Mouse (Mus musculus): Measurements from ENCODE around the gene Ripor1. TPM values are rescaled to one million over a fixed set of nuclear protein-coding genes. Genes with fewer than 3 reads are reported as not detected.

Gene Ripor1
- polyA plus RNA-seq, 1 experiment: 26.5 TPM

DNA sequence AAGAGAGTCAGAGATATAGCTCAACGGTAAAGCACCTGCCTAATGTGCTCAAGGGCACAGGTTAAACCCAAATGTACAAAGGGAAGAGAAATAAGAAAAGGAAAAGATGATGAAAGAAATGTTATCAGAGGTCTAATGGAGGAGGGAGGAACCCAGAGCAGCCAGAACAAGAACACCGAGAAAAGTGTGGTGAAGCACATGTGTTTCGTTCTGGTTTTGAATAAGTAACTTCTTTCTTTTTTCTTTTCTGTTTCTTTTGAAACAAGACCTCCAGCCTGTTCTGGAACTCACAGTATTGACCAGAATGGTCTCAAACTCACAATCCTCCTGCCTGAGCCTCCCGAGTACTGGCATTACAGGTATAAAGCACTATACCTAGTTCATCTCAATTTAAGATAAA is 24.3 kb downstream of the Ripor1 start:
- Histone ChIP-seq H3K27ac (ENCODE audit: insufficient read depth, low read length) (peak overlapping the region; percentile 16; the same call in 1 of the 2 replicates), H3K4me1 (ENCODE audit: control insufficient read depth, insufficient read depth, low read length) (no peaks in the 10 kb centered on the region), H3K9ac (ENCODE audit: low read depth, poor library complexity, severe bottlenecking) (no peak overlapping the region), H3K4me3 (ENCODE audit: low read depth, low read length) (no peak overlapping the region), H3K9me3 (replicated peaks; ENCODE audit: control insufficient read depth, insufficient read depth, low read length, poor library complexity, severe bottlenecking) (no peaks in the 10 kb centered on the region), H3K27me3 (ENCODE audit: control insufficient read depth, insufficient read depth, low read length, poor library complexity, severe bottlenecking) (no peaks in the 10 kb centered on the region), H3K36me3 (ENCODE audit: control insufficient read depth, insufficient read depth, low read length, poor library complexity, severe bottlenecking) (no peaks in the 10 kb centered on the region)
- no peak for TF ChIP-seq CTCF (IDR thresholded peaks at IDR 0.05; ENCODE audit: low read depth, low read length)
- no peak for TF ChIP-seq POLR2A (IDR thresholded peaks at IDR 0.05; ENCODE audit: insufficient read depth, low read length)

GRCm38 (mm10) chr8:105634771-105635458 is 29.9 kb downstream of the Ripor1 start:
- no peaks in the 10 kb centered on the region for H3K27me3 ChIP-seq (ENCODE audit: control insufficient read depth, insufficient read depth, low read length, poor library complexity, severe bottlenecking)
- TF ChIP-seq POLR2A (IDR thresholded peaks at IDR 0.05; ENCODE audit: insufficient read depth, low read length): no peak
- TF ChIP-seq CTCF (IDR thresholded peaks at IDR 0.05; ENCODE audit: low read depth, low read length): no peak
- peaks cover 2% of the 10 kb centered on the region for H3K4me1 ChIP-seq (ENCODE audit: control insufficient read depth, insufficient read depth, low read length)
- no peaks in the 10 kb centered on the region for H3K9me3 ChIP-seq (replicated peaks; ENCODE audit: control insufficient read depth, insufficient read depth, low read length, poor library complexity, severe bottlenecking)
- H3K27ac ChIP-seq (ENCODE audit: insufficient read depth, low read length): peak overlapping the region; percentile 75
- peak overlapping the region; percentile 100 for H3K9ac ChIP-seq (ENCODE audit: low read depth, poor library complexity, severe bottlenecking)
- no peak overlapping the region for H3K4me3 ChIP-seq (ENCODE audit: low read depth, low read length)
- H3K36me3 ChIP-seq (ENCODE audit: control insufficient read depth, insufficient read depth, low read length, poor library complexity, severe bottlenecking): no peaks in the 10 kb centered on the region

GRCm38 (mm10) chr8:105635481-105635880 is 30.4 kb downstream of the Ripor1 start:
- H3K27ac ChIP-seq (ENCODE audit: insufficient read depth, low read length): peak overlapping the region; percentile 75
- no peaks in the 10 kb centered on the region for H3K27me3 ChIP-seq (ENCODE audit: control insufficient read depth, insufficient read depth, low read length, poor library complexity, severe bottlenecking)
- H3K4me1 ChIP-seq (ENCODE audit: control insufficient read depth, insufficient read depth, low read length): peaks cover 2% of the 10 kb centered on the region
- peak overlapping the region; percentile 100 for H3K9ac ChIP-seq (ENCODE audit: low read depth, poor library complexity, severe bottlenecking)
- TF ChIP-seq CTCF (IDR thresholded peaks at IDR 0.05; ENCODE audit: low read depth, low read length) (no peak), POLR2A (IDR thresholded peaks at IDR 0.05; ENCODE audit: insufficient read depth, low read length) (no peak), EP300 (IDR thresholded peaks at IDR 0.05; ENCODE audit: insufficient read depth, low read depth, low read length) (no peak)
- H3K4me3 ChIP-seq (ENCODE audit: low read depth, low read length): peak overlapping the region; percentile 85
- H3K36me3 ChIP-seq (ENCODE audit: control insufficient read depth, insufficient read depth, low read length, poor library complexity, severe bottlenecking): no peaks in the 10 kb centered on the region
- no peaks in the 10 kb centered on the region for H3K9me3 ChIP-seq (replicated peaks; ENCODE audit: control insufficient read depth, insufficient read depth, low read length, poor library complexity, severe bottlenecking)

GRCm38 (mm10) chr8:105636018-105636962 is 31.2 kb downstream of the Ripor1 start, which contains the start of gene Ctcf:
Ctcf (plus strand) TSS chr8:105636568.
- no peaks in the 10 kb centered on the region for H3K27me3 ChIP-seq (ENCODE audit: control insufficient read depth, insufficient read depth, low read length, poor library complexity, severe bottlenecking)
- peaks cover 2% of the 10 kb centered on the region for H3K4me1 ChIP-seq (ENCODE audit: control insufficient read depth, insufficient read depth, low read length)
- H3K27ac ChIP-seq (ENCODE audit: insufficient read depth, low read length): peak within 1 kb of the TSS; percentile 99
- H3K4me3 ChIP-seq (ENCODE audit: low read depth, low read length): peak within 1 kb of the TSS; percentile 96
- TF ChIP-seq CTCF (IDR thresholded peaks at IDR 0.05; ENCODE audit: low read depth, low read length) (peak; percentile 3), POLR2A (IDR thresholded peaks at IDR 0.05; ENCODE audit: insufficient read depth, low read length) (no peak)
- no peaks in the 10 kb centered on the region for H3K9me3 ChIP-seq (replicated peaks; ENCODE audit: control insufficient read depth, insufficient read depth, low read length, poor library complexity, severe bottlenecking)
- peak within 1 kb of the TSS; percentile 100 for H3K9ac ChIP-seq (ENCODE audit: low read depth, poor library complexity, severe bottlenecking)
- no peaks in the 10 kb centered on the region for H3K36me3 ChIP-seq (ENCODE audit: control insufficient read depth, insufficient read depth, low read length, poor library complexity, severe bottlenecking)

GRCm38 (mm10) chr8:105636963-105637510 is 32.0 kb downstream of the Ripor1 start, which contains the start of gene Agrp:
Agrp (minus strand) TSS chr8:105637393.
- TF ChIP-seq POLR2A (IDR thresholded peaks at IDR 0.05; ENCODE audit: insufficient read depth, low read length): no peak
- no peak for TF ChIP-seq EP300 (IDR thresholded peaks at IDR 0.05; ENCODE audit: insufficient read depth, low read depth, low read length)
- TF ChIP-seq CTCF (IDR thresholded peaks at IDR 0.05; ENCODE audit: low read depth, low read length): no peak
- no peaks in the 10 kb centered on the region for H3K9me3 ChIP-seq (replicated peaks; ENCODE audit: control insufficient read depth, insufficient read depth, low read length, poor library complexity, severe bottlenecking)
- peaks cover 2% of the 10 kb centered on the region for H3K4me1 ChIP-seq (ENCODE audit: control insufficient read depth, insufficient read depth, low read length)
- peak within 1 kb of the TSS; percentile 99 for H3K27ac ChIP-seq (ENCODE audit: insufficient read depth, low read length)
- no peaks in the 10 kb centered on the region for H3K27me3 ChIP-seq (ENCODE audit: control insufficient read depth, insufficient read depth, low read length, poor library complexity, severe bottlenecking)
- peak within 1 kb of the TSS; percentile 100 for H3K9ac ChIP-seq (ENCODE audit: low read depth, poor library complexity, severe bottlenecking)
- H3K36me3 ChIP-seq (ENCODE audit: control insufficient read depth, insufficient read depth, low read length, poor library complexity, severe bottlenecking): no peaks in the 10 kb centered on the region
- H3K4me3 ChIP-seq (ENCODE audit: low read depth, low read length): peak within 1 kb of the TSS; percentile 96
